Comparison of ENCODE assay signal across 16 mouse cellular contexts in the genomic region with DNA sequence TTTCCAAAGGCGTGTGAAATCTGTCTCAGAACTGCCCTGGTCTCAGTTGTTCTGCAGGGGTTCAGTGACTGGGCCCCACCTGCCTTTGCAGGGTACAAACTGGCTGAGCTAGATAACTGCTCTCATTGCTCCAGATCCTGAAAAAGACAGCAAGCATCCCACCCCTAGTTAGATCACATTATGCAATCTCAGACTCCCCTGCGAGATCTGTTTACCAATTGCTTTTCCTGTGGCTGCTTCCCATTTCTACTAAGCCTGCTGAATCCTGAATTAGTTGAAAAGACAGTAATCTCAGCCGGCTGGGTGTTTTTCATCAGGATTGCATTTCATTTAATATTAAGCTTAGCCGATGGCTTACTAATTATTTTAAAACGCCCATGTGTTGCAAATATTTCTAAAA.
A peak's percentile ranks its signal among the peaks of the same experiment; 100 is the strongest.
DNase-seq lines count a peak whose midpoint lies in the region; ATAC-seq and TF ChIP-seq lines count a peak whose summit lies in the region.
"Had no signal": no experiment of that assay in that cellular context is flagged by ENCODE, and none has a peak within 500 bp of the region (broad histone marks: within the 10 kb centered on the region; RNA-seq: fewer than 3 reads in every experiment).

No protein-coding gene starts in this region.

- H3K27me3 ChIP-seq in hindbrain, embryonic 16.5 days (replicated peaks; ENCODE audit: control insufficient read depth, insufficient read depth, low read length) = no peaks in the 10 kb centered on the region
- no peaks in the 10 kb centered on the region for H3K27me3 ChIP-seq in hindbrain, embryonic 10.5 days (ENCODE audit: insufficient read depth, poor library complexity, severe bottlenecking)

- H3K9me3 ChIP-seq in hindbrain, embryonic 16.5 days (ENCODE audit: control insufficient read depth, low read length) = no peaks in the 10 kb centered on the region
- H3K9me3 ChIP-seq in hindbrain, embryonic 10.5 days = no peaks in the 10 kb centered on the region
- H3K9me3 ChIP-seq: heart, embryonic 10.5 days had no signal

- no peak for DNase-seq in hindbrain, embryonic 10.5 days (ENCODE audit: low spot score)
- DNase-seq in MN1 (ENCODE audit: low spot score) = peak; percentile 11
- DNase-seq in heart, adult 11 months = no peak
- no peak for DNase-seq in lung, postnatal 25 days (ENCODE audit: low spot score)
- DNase-seq: adrenal gland, postnatal 10 days; cerebellum, adult 9-10 months; embryo, embryonic 11 days; gastrocnemius, postnatal 14 days; heart, postnatal 14 days; thymus, postnatal 25 days had no signal

- no peaks in the 10 kb centered on the region for H3K36me3 ChIP-seq in hindbrain, embryonic 16.5 days (ENCODE audit: control insufficient read depth, insufficient read depth, low read length)
- no peaks in the 10 kb centered on the region for H3K36me3 ChIP-seq in hindbrain, embryonic 10.5 days
- no peaks in the 10 kb centered on the region for H3K36me3 ChIP-seq in macrophage (ENCODE audit: inconsistent target)
- H3K36me3 ChIP-seq: heart, embryonic 10.5 days had no signal

- peak overlapping the region; percentile 4; the same call in 1 of the 2 replicates for H3K27ac ChIP-seq in hindbrain, embryonic 16.5 days (ENCODE audit: low read depth, low read length)
- no peak overlapping the region for H3K27ac ChIP-seq in hindbrain, embryonic 10.5 days
- peak overlapping the region; percentile 86 for H3K27ac ChIP-seq in bone marrow macrophage, adult 2 months (ENCODE audit: insufficient read depth, low read depth, low read length)
- peak overlapping the region; percentile 94 for H3K27ac ChIP-seq in macrophage
- H3K27ac ChIP-seq: heart, embryonic 10.5 days had no signal

- 64% methylated on average over 5 of the region's 5 CpGs for WGBS in hindbrain, embryonic 16.5 days
- 63% methylated on average over 5 of the region's 5 CpGs for WGBS in hindbrain, embryonic 10.5 days
- WGBS in macrophage (ENCODE audit: missing documents) = 65% methylated on average over 5 of the region's 5 CpGs

- no peak overlapping the region for H3K4me3 ChIP-seq in hindbrain, embryonic 16.5 days (ENCODE audit: low read length)
- no peak overlapping the region for H3K4me3 ChIP-seq in hindbrain, embryonic 10.5 days
- H3K4me3 ChIP-seq in bone marrow macrophage, adult 2 months (ENCODE audit: insufficient read depth, low read length) = no peak overlapping the region
- no peak overlapping the region for H3K4me3 ChIP-seq in macrophage (ENCODE audit: inconsistent target)
- H3K4me3 ChIP-seq: heart, embryonic 10.5 days had no signal

- no peaks in the 10 kb centered on the region for H3K79me2 ChIP-seq in macrophage (ENCODE audit: inconsistent target)

- TF ChIP-seq CTCF in bone marrow macrophage, adult 2 months (IDR thresholded peaks at IDR 0.05; ENCODE audit: low read depth, low read length) = no peak

- ATAC-seq in hindbrain, embryonic 16.5 days = 0 out of 2 replicates have a peak, but pooled peaks have one; percentile 19
- ATAC-seq: CD4-positive, CD25-positive, alpha-beta regulatory T cell, adult 4 months; inflammation-experienced regulatory T-cells, adult 6 months had no signal

- TF ChIP-seq POLR2A in bone marrow macrophage, adult 2 months (IDR thresholded peaks at IDR 0.05; ENCODE audit: borderline replicate concordance, low read depth, low read length) = no peak

- no peak overlapping the region for H3K9ac ChIP-seq in hindbrain, embryonic 16.5 days (ENCODE audit: low read depth, low read length)

- H3K4me2 ChIP-seq in hindbrain, embryonic 16.5 days (ENCODE audit: low read length) = no peak overlapping the region

- no peaks in the 10 kb centered on the region for H3K4me1 ChIP-seq in hindbrain, embryonic 16.5 days (ENCODE audit: control insufficient read depth, insufficient read depth, low read depth, low read length)
- H3K4me1 ChIP-seq in hindbrain, embryonic 10.5 days (replicated peaks) = peaks cover 9% of the 10 kb centered on the region; the same call in 1 of the 2 replicates
- peaks cover 34% of the 10 kb centered on the region for H3K4me1 ChIP-seq in bone marrow macrophage, adult 2 months (ENCODE audit: control insufficient read depth, insufficient read depth, low read length)
